Mouse (Mus musculus) frontal cortex, postnatal 36 days (tissue): ENCODE data around the gene Usf1.

ENCODE experiments used
- DNase-seq, 2 experiments: peaks; one replicate each; pipeline ENCODE4 v3.0.0; 2022; ENCODE audit warnings: low spot score in 2 of 2

Usf1 gene

DNA sequence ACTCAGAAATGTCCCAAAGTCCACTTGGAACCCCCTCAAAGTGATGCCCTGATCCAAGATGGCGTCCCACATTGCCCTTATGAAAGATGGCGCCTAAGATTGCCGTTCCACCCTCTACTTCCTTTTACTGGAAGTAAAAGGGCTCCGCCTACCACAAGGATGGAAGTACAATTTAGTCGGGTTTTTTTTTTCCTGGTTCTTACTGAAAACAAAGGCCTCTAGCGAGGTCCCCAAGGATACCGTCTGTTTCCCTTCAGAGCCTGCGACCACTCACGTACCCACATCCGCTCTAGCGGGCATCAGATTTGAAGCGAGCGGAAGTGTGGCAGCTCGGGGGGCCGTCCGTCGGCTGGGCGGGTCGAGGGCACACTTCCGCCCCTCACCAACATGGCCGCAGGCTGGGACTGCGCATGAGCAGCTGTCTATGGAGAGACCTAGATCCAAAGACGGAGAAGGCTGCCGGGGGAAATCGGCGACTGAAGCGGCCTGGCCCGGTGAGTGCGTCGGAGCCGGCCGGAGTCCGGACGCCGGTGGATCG is at the start of gene Usf1:
Gene Usf1, plus strand, starts transcription at position 367 of the 538 bp plus-strand sequence.
- DNase-seq = peak; percentile 95

- no peak for DNase-seq
Measured at GRCm38 (mm10) chr1:171365934-171366333, 45.2 kb upstream of the Usf1 start.

GRCm38 (mm10) chr1:171369845-171370556 is 41.1 kb upstream of the Usf1 start, which contains the start of gene Nectin4:
Nectin4 (plus strand) TSS chr1:171370099.
- no peak for DNase-seq

GRCm38 (mm10) chr1:171372880-171373279 is 38.2 kb upstream of the Usf1 start:
- DNase-seq = no peak

DNA sequence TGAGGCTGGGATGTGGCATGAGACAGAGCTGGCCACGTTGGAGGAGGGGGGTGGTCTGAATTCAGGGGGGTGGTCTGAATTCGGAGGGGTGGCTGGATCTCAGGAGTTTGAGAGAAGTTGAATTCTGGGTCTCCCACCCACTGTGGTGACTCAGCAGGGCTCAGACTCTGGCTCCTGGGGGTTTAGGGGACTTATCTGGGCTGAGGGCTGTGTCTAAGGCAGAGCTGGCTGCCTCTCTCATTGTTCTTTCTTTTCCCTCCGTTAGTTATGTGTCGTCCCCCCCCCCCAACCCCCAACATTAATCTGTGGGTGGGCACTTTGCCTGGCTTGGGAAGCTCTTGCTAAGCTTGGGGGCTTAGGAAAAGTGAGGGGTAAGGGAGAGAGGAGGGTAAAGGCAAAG is 37.2 kb upstream of the Usf1 start:
- DNase-seq = no peak

DNA sequence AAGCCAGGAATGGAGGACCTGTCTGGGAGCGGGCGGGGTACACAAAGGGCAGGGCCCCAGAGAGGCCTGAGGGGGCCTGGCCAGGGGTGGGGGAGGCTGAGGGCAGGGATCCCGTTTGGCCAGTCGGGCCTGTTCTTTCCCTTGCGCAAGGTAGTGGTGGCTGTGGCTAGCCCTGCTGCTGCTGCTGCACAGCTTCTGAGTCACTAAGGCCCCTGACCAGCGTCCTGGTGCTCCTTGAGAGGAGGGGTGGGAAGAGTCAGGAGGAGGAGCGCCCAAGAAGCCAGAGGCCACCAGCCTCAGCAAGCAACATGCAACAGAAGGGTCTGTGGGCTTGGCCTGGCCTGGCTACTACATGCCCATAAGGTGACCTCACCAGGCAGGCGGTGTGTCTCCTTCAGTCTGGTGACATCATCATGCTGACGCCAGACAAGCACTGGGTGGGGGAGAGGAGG is 35.4 kb upstream of the Usf1 start:
- no peak for DNase-seq

- no peak for DNase-seq
Measured at GRCm38 (mm10) chr1:171378298-171378697, 32.8 kb upstream of the Usf1 start.

GRCm38 (mm10) chr1:171379935-171380599 is 31.0 kb upstream of the Usf1 start:
- peak; percentile 61 to 67 for DNase-seq

GRCm38 (mm10) chr1:171382096-171382620 is 29.0 kb upstream of the Usf1 start:
- DNase-seq = no peak

- no peak for DNase-seq
Measured at GRCm38 (mm10) chr1:171384361-171384760, 26.8 kb upstream of the Usf1 start.

- no peak for DNase-seq
Measured at GRCm38 (mm10) chr1:171385171-171385570, 25.9 kb upstream of the Usf1 start.

DNA sequence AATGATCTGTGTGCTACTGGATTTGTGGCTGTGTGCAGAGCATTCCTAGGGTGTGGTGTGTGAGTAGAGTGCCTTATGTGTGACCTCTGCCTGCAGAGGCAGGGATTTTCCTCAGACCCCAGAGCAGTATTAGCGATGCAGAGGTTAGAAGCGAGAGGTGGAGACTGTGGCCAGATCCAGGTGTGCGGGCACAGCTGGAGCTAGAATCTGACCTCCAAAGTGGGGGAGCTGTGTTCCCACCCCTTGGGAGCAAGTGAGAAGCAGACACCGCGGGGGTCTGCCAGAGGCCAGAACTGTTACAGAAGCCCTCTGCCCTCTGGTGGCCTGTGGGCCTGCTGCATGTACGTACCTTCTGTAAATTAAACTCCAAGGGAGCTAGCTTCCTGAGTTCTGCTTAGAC is 24.0 kb upstream of the Usf1 start:
- DNase-seq = no peak

DNA sequence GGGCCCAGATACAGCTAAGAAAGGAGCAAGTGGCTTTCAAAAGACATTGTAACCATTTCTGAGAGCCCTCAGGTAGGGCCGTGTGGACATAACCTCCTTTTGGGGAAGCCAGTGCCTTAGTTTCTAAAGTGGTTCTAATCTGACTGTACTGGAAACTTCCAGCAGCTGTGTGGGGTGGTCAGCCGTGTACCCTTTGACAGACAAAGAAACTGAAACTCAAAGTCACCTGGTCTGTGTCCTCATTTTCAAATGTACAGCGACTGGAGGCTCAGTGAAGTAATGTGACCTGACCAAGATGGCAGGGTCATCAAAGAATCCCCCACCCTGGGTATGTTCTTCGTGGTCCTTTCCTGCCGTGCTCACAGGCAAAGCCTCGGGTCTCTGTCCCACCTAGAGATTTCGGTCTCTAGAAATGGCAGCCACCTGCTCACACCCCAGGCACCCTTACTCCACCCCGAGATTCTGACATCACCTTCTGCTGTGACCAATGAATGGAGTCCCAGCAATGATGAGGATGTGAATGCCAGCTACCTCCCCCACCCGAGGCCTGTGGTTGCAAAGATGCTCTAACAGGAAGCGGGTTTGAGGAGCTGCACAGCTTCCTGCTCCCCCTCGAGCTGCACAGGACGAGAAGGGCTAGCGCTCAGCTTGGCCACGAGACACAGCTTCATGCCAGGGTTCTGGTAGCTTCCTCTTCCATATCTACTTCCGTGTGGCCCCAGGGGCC is 22.6 kb upstream of the Usf1 start, which contains the start of gene Arhgap30:
Gene Arhgap30, plus strand, starts transcription at position 579 of the 727 bp plus-strand sequence.
- DNase-seq = peak in 1 of 2 experiments; percentile 12

DNA sequence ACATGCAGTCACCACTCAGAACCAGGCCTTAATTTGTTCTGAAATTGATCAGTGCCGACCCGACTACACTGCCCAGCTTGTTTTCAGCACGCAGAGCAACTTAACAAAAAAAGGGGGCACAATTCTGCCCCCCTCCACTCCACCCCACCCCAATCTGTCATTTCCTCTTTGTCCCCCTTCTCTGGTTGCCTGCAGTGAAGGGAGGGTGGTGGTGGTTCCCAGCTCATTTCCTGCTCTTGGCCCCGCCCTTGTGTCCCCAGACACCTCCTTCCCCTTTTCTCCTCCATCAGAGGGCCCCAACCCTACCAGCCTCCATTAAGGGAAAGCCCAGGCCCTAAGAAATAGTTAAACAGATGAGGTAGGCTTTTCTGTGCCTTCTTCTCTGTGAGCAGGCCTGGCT is 21.0 kb upstream of the Usf1 start:
- no peak for DNase-seq

DNA sequence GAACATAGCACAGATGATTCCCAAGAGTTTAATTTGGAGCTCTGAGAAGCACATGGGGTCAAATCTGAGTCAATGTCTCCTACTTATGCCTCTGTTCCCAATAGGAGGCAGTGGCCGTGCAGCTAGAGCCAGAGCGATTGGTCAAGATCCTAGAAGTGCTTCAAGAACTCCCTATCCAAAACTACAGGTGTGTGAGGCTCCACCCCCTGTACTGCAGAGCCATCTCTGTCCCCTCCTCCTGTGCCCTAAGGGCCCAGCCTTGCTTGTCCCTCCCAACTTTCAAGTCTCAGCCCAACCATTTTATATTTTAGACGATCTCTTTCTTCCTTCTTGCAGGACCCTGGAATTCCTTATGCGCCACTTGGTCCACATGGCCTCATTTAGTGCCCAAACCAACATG is 9.3 kb upstream of the Usf1 start:
- DNase-seq = no peak

- no peak for DNase-seq
Measured at GRCm38 (mm10) chr1:171402991-171403390, 8.1 kb upstream of the Usf1 start.

DNA sequence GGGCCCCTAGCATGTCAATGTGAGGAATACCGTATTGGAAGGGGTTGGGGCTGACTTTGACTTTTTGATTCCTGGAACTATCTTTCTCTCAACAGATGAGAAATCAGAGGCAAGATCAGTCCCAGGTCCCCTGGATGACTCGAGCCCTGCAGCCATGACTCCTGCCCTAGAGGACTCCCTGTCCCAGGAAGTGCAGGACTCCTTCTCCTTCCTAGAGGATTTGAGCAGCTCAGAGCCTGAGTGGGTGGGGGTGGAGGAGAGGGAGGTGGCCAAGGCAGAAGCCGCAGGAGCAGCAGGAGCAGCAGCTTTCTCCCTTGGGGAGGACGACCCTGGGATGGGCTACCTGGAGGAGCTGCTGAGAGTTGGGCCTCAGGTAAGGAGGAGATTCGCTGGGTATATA is 3.9 kb upstream of the Usf1 start:
- DNase-seq = no peak

DNA sequence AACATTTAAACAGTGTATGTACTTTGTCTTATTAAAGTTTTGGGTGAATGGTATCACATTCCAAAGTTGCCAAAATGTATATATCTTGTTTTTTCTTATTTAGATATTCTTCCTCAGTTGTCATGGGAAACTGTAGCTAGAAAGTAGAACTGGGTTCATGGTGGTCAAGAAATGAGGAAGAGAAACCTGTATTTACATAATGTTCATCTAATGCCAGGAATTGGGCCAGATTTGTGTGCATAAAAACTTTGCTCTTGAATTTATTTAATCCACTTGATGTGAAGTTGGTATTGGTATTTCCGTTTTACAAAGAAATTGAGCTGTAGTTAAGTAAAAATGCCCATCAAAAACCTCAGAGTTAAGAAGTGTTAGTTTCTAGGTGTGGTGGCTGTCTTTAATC is 882 bp upstream of the Usf1 start:
- no peak for DNase-seq

DNA sequence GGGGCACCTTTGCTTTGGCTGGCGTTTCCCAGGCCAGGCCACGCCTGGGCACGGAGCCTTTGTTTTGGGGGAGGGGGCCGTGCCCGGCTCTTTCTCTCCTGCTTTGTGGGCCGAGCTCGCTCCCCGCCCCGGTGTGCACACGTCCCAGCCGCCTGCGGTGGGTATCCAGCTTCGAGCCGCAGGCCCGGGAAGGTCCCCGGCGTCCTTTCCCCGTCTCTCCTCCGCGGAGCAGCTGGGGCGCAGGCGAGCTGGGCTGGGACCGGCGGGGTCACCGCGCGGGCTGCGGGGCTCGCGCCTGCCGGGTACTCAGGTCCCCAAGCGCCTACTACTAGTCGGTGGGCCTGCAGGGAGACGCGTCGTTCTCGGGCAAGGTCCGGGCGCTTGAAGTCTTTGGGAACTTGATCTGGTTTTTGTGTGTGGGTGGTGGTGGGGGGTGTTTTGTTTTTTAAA is 404 bp downstream of the Usf1 start:
- DNase-seq = no peak

DNA sequence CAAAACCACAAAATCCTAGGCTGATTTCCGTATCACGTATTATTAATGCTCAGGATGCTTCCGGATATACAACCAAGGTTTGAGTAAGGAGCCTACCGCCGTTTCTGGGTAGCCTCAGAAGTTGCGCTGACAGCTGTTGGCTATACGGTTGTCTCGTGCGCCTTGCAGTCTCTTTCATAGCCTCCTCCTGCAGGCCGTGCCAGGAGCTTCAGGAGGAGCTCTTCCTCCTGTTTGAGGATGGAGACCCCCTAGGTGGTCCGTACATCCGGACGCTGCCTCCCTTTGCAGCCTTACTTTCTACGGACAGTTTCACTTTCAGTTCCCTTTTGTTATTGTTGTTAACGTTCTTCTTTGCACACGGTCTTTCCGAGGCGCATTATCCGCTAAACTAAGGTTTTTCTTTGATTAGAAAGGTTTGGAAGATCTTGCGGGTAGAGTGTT is 908 bp downstream of the Usf1 start:
- DNase-seq = peak; percentile 13 to 26

DNA sequence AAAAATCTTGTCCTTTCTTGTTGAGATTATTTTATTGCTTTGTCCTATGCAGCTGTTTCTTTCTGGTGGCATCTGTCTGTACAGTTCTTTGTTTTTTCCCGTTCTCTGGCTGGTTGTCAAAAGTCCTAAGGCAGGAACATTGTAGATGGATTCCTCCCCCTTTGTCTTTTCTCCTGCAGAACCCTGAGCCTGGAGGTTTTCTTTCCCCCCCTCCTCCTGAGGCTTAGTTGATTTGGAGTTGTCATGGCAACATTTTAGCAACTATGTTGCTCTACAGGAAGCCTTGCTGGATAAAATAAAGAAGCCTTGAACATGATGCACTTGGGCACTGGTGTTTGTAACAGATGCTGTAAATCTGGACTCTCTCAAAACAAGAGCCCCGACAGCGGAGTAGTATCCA is 1.3 kb downstream of the Usf1 start:
- peak; percentile 9 to 35 for DNase-seq

DNA sequence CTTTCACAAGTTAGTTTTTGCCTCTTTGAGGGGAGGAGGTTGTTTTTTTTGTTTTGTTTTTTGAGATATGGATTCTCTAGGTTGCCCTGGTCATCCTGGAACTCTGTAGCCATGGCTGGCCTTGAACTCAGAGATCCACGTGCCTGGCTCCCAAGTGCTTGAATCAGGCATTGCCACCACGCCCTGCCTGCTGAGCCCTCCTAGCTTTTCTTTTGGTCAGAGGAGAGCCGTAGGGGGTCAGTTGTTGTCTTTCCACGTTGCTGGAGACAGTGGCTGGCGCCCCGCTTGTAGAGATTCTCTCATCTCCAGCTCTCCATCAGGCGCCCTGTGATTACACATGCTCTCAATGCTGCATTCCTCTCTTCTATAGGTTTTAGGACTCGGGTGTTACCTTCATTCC is 2.5 kb downstream of the Usf1 start:
- no peak for DNase-seq
